Mouse (Mus musculus): ENCODE measurements around the gene Igfbp7.

The Igfbp7 gene

DNA sequence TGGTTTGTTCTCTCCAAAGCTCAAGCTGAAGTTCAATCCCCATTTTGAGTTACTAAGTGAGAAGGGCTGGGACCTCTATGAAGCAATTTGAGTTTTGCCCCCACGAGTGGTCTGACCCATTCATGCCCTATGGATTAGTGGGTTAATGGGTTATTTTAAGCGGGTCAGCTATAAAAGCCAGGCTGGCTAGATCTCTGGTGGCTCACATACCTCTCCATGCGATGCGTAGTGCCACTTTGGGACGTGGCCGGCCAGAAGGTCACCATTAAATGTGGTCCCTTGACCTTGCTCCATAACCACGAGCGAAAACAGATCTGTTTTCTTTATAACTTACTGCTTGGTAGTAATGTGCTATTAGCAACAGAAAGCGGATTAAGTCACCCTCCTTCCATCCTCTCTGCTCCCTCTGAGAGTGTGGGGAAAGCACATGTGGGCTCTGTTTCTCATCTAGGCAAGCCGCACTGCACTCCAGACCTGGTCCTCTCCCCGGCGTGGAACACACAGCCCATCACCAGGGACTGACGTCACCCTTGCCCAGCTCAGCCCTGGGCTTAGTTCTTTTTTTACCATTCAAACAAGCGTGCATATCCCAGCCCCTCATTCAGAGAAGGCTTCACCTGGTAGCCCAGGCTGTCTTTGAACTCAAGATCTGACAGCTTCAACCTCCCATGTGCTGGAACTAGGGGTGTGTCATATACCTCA, 28.3 kb downstream of the Igfbp7 start:
- DNase-seq (ENCODE audit: low spot score), result no peak

- no peak for DNase-seq (ENCODE audit: low spot score)
These were observed 29.8 kb downstream of the Igfbp7 start for GRCm38 (mm10) chr5:77378027-77378426.

- DNase-seq (ENCODE audit: low spot score), result no peak
These were observed 32.3 kb downstream of the Igfbp7 start for GRCm38 (mm10) chr5:77375546-77375945.

DNA sequence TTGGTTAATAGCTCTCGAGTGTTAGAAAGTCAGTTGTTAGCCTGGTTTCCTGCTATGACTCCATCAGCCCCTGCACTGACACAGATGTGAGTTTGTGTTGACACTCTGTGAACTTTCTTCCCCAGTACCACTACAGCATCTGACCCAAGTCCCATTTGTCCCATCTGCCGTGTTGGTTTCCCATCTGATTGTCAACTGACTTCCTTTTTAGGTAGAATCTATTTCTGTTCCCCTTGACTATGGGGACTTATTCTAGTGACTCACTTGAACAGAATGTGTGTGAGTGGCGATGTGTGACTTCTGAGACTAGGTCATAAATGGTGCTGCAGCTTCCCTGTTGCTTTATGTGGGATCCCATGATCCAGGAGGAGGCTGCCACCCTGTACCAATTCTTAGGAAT, 32.9 kb downstream of the Igfbp7 start:
- DNase-seq (ENCODE audit: low spot score), result no peak

- DNase-seq (ENCODE audit: low spot score), result no peak
These were observed 35.1 kb downstream of the Igfbp7 start for GRCm38 (mm10) chr5:77372778-77373177.

GRCm38 (mm10) chr5:77372242-77372641, 35.6 kb downstream of the Igfbp7 start:
- DNase-seq (ENCODE audit: low spot score), result no peak

DNA sequence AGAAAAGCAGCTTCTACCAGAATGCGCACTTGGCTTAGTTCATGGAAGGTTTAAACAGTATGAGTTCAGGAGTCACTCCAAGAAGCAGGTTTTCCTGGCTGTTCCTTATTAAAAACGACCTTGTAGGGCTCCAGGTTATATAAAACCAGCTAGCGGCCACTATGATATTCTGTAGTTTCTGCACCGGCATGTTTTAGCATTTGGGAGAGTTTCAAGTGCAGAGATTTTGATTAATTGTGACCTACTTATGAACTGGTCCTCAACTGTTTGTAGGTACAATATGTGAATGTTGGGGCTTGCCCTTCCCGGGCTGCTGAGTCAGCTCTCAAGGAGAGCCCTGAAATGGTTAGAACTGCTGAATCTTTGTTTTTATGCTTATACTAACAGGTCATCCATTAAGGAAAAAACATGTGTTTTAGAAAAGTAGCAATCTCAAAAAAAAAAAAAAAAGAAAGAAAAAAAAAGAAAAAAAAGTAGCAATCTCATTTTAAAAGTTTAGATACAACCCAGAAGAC, 37.4 kb downstream of the Igfbp7 start:
- no peak for DNase-seq (ENCODE audit: low spot score)

GRCm38 (mm10) chr5:77369394-77369793, 38.4 kb downstream of the Igfbp7 start:
- no peak for DNase-seq (ENCODE audit: low spot score)

DNA sequence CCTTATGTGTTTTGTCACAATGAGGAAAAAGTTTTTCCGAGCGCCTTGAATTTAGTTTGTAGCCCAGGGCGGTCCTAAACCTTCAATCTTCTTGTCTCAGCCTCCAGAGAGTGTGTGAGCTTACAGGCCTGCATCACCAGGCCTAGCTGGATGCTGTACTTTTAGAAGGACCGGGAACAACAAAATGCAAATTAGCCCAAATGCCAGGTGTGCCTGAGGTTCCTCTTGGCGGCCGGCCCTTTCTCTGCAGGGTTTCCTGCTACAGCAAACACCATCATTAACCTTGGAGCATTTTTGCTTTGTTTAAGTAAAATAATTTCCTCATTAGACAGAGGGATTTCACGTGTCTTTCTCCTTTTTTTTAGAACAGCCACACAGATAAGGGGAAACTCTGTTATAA, 39.6 kb downstream of the Igfbp7 start:
- no peak for DNase-seq (ENCODE audit: low spot score)

DNA sequence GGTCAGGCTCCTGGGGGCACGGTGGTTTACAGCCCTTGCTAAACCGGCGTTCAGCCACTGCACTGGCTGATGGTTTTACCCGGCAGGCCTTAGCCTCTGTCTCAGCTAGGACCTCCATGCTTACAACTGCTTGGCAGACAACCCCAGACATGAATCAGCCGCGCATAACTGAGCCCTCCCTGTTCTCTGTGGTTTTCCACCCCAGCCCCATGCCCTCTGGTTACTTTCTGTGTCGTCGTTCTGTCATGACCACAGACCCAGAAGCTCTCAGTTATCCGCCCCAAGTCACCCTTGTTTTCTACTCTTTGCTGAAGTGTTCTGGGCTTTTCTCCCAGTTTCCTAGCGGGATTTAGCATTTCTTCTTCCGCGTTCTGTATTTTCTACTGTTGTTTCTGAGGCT, 40.2 kb downstream of the Igfbp7 start:
- DNase-seq (ENCODE audit: low spot score), result no peak

DNA sequence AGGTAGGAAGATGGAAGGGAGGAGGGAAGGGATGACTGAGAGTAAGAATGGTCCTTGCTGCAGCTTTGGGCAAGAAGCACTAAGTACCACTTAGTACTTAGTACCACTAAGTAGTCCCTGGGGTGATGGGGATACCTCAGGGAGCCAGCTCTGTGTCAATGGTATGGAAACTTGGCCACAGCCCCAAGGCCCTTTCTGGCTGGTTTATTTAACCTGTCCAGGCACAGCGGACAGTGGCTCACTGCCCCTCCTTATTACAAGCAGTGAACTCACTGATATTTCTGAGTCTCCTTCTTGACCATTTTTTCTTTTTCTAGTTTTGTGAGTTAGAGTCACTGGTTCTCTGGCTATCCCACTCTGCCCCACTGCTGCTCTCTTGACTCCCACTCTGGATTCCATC, 40.7 kb downstream of the Igfbp7 start:
- no peak for DNase-seq (ENCODE audit: low spot score)

- no peak for DNase-seq (ENCODE audit: low spot score)
These were observed 41.5 kb downstream of the Igfbp7 start for GRCm38 (mm10) chr5:77366313-77366712.

- no peak for DNase-seq (ENCODE audit: low spot score)
These were observed 43.3 kb downstream of the Igfbp7 start for GRCm38 (mm10) chr5:77364443-77365038.

GRCm38 (mm10) chr5:77363650-77364049, 44.2 kb downstream of the Igfbp7 start:
- DNase-seq (ENCODE audit: low spot score), result no peak

DNA sequence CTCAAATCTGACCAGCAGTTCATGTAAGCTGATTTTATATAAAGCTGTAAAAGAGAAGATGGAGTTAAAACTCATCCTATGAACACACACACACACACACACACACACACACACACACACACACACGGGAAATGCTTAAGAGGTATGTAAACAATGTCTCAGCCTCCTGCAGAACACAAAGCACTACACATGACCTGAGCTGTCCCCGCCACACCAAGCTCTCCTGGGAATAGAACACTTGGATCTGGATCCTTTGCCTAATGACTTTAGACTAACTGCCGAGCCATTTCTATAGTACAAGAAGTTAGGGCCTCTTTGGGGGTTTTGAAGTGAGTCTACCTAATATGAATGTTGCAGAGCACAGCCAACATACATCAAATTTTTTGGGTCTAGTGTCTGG, 45.7 kb downstream of the Igfbp7 start:
- no peak for DNase-seq (ENCODE audit: low spot score)

DNA sequence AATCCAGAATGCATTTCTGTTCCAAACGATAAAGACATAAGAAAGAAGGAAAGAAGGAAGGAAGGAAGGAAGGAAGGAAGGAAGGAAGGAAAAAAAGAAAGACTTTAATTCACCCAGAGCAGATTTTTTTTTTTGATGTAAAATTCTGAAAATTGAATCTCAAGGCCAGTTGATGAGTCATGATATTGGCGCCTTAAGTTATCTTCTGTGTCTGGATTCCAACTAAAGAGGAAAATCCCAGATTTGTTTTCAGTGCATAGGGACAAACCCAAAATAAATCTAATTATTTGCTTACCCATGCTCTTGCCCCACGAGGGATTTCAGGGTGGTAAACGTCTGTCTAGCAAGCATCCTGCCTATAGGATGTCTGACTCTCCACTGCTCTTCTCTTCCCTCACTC, 46.8 kb downstream of the Igfbp7 start:
- no peak for DNase-seq (ENCODE audit: low spot score)

- no peak for DNase-seq (ENCODE audit: low spot score)
These were observed 47.9 kb downstream of the Igfbp7 start for GRCm38 (mm10) chr5:77359971-77360370.

DNA sequence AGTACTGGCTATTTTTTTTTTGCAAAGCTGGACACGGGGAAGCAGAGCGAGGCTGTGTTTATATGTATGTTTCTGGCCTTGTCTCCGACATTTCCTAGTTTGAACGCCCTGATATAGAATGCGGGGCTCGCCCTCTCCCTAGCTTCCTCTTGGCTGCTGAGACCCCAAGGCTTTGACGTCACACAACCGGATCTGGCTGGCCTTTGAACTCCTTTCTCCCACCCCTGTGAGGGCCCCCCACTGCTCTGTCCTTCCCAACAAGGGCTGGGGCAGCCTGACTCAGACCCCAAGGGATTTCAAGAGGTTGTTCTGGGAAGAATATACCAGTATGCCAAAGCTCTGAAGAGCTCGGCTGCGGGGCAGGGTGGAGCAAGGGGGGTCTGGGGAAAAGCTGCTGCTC, 49.5 kb downstream of the Igfbp7 start:
- DNase-seq (ENCODE audit: low spot score), result no peak

DNA sequence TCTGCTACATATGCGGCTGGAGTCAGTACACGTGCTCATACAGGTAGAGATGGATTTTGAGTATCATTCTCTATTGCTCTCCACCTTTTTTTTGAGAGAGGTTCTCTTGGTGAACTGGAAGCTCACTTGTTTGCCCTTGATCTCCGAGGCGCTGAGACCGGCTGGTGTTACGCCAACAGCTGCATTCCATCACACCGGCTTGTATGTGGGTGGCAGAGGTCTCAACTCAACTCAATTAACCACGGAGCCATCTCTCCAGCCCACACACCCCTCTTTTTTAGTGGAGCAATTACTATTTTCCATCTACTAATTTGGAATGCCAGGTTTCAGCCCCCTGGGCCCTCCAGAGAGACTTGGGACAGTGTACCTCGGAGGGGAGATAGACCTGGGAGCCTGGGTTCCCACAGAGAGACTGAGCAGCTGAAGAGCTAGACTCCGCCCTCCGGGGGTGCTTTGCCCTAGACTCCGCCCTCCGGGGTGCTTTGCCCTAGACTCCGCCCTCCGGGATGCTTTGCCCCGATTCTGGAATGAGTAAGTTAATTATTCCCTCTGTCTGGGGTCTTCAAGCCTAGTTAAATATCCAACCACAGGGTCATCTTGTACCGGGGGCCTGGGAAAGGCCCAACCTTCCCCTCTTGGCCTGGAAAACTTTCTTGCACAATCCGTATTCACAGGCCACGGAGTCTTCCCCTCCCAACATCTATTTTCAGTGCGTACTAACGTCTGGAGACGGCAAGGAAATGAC, 50.3 kb downstream of the Igfbp7 start:
- no peak for DNase-seq (ENCODE audit: low spot score)

DNA sequence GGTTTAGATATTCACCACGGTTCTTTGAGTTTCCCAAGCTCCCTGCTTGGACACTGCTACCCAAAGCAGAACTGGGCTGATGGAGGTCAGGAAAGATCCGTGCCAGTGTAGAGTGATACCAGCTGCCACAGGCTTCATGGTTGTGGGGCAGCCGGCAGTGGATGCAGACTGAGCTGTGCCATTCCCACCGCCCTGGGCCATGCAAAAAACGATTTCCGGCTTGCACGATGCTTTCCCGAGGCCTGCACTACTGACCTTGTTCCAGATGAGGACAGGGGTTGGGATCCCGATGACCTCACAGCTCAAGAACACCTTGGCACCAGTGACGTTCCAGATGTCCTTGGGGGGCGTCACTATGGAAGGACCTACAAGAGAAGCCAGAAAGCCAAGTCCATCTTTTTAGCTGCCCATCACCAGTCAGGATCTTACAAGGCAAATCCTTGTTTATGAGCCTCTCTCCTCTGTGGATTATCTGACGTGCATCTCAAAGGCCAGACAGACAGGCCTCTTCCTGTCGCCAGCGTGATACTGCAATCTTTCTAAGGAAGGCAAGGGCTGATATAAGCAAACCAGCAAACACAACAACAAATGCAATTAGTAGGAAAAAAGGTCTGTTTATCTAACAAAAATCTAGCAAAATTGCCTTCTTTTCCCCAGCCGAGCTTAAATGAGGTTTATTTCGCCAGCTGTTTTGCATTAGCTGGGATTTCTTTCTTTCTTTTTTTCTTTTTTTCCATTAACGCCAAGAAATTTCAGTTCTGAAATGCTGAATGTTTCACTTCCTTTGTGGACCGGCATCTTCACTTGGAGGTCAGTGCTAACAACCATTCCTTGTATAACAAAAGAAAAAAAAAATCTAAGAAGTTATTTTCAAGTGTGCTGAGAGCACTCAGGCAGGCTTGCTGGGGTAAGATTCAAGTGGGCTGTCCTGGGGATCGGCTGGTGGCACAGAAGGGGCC, 52.3 kb downstream of the Igfbp7 start:
- no peak for DNase-seq (ENCODE audit: low spot score)

DNA sequence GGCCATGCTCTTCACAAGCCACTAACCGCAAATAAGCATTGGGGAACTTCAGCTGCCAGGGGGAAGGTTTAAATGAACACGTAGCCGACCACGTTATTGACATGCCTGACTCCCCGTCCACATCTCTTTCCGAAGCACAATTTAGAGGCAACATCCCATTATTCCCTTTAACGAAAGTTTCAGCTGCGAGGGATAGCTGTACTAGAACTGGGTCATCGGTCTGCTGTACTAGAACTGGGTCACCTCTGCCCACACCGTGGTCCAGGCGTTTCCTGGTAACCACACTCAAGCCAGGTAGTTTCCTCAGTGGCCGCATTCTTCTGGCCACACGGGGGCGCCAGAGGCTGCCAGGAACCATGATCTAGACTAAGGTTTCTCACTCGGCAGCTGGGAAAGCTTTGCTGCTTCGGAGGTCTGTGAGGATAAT, 53.5 kb downstream of the Igfbp7 start:
- peak; percentile 82 for DNase-seq (ENCODE audit: low spot score)

DNA sequence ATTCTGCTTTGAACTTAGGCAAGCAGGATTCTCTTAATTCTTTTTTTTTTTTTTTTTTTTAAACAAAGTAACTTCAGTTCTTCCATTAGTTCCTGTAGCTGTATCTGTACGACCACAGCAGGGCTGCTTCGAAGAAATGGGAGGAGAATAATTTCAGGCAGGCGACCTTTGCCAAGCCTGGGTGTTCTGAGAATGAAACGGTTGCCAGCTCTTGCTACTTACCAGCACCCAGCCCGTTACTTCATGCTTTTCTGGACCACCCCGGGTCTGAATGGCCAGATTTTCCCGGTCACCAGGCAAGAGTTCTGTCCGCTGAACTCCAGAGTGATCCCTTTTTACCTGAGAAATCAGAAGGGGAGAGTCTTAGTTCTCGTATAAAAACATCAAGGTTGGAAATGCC, 56.1 kb downstream of the Igfbp7 start:
- no peak for DNase-seq (ENCODE audit: low spot score)

Measured in layer of hippocampus, adult 9-10 months (tissue).